Mouse (Mus musculus): ENCODE measurements at regions not wholly inside any gene's neighbourhood (a gene's known extent, or its start where the extent isn't known, plus 50 kb on each side); places are given as distances from the start of the nearest gene placed in this dataset.

DNA sequence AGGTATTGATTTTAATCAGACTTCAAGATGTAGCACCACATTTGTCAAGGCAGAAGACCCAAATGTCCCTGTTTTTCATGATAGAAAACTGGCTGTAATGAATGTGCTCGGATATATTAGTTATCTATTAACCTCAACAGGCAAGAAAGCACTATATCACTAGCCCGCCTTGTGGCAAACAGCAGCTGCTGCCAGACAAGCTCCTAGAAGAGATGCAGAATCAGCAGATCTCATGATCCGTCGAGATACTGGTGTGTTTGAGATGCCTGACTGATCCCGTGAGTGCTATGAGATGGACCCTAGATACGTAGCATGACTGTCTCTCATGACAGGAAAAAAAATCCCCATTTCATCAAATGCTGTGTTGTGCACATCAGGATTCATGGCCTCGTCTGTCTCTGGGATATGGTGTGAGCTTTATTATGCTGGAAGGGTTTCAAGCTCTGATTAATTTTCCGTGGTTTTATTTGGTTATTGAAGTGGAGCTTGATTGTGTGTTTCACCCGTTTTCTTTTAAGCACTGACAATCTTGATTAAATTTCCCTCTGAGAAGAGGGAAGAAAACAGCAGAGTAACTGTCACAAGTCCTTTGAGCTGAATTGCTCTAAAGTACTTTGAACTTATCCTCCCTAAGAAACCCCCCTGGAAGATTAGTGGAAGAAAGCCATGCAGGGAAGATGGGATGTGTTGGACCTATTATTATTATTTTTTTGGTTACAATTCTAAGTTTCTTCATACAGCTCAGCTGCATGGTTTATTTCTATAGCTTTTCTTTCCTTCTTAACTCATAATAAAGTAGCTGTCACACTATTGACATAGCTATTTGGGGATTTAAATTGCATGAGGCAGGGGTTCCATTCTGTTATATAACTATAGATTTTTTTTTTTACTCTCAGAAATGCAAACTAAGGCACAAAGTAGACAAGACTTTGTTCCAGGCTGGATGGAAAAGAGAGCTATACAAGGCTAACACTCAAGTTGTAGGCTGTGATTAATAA is 287.4 kb upstream of the Frg1 start:
- DNase-seq (ENCODE audit: low spot score) = no peak

All from heart, adult 8-10 months (tissue).